Mouse (Mus musculus) B cell, adult 2 months (primary cell): ENCODE measurements around the gene Eif3d.

ENCODE experiments used
- DNase-seq, 2 experiments: peaks; one replicate each; pipeline ENCODE4 v3.0.0; 2022

The Eif3d gene

GRCm38 (mm10) chr15:77952921-77953320 is 17.7 kb downstream of the Eif3d start:
- DNase-seq: no peak

- no peak for DNase-seq
These were observed 21.6 kb downstream of the Eif3d start for GRCm38 (mm10) chr15:77949061-77949460.

DNA sequence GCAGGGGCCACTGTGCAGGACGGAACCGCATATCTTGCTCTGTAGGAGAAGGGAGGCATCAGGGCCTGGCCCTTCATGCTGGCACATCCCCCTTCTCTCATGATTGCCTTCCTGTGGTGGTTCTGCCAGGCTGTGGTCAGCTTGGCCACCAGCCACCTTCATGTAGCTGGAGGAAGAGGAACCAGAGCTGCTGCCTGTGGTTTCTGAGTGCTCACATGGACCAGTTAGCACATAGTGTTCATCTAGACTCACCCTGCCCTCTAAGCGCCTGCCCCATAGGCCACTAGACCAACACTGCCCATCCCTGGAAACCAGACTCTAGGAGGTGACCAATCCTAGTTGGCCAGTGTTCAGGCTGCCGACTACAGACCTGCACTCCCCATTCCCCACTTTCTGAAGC is 24.9 kb downstream of the Eif3d start:
- no peak for DNase-seq

- DNase-seq: no peak
These were observed 29.1 kb downstream of the Eif3d start for GRCm38 (mm10) chr15:77941563-77941962.

DNA sequence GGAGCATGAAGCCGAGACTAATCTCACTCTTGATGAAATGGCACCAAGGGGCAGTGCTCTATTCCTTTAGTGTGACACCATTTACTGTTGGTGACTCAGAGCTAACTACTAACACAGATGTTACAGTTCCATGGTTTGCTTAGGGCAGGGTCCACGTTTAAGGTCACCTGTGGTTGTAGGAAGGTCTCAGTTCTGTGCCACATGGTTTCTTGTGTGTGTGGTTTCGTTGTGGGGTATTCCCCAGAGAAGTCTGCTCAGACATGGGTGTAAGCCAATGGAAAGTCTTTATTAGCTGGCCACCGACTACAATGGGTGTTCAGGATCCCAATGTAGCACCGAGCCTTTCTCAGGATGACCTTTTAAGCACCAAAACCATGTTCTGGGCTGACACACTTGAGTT is 32.1 kb downstream of the Eif3d start:
- DNase-seq: no peak

DNA sequence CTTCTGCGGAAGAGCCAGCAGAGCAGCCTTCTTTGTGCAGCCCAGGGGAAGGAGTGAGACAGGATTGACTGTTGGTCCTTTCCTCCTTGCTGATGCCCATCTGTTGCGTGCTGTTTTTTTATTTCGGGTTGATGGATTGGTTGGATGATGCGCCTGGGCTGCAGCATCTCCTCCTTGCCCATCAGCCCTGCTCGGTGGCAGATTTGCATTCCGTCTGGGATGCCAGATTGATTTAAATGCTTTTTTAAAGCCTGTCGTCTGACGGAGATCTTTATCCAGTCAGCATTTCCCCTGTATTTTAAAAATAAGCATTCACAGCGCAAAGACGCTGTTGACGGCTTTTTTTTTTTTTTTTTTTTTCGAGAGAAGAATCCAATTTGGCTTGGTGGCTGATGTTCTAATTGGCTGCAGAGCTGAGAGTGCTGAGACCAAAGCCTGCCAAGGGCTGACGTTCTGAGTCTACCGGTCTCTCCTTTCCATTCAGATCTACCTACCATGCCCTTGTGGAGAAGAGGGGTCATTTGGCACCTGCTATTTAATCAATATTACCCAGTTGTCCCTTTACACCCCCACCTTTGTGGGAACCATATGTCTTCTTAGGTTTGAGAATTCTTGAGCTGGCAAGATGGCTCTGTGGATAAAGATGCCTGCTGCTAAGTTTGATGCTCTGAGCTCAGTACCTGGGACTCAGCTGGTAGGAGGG is 34.8 kb downstream of the Eif3d start:
- no peak for DNase-seq

GRCm38 (mm10) chr15:77934968-77935367 is 35.6 kb downstream of the Eif3d start:
- DNase-seq: no peak

- DNase-seq: no peak
These were observed 36.3 kb downstream of the Eif3d start for GRCm38 (mm10) chr15:77934326-77934725.

GRCm38 (mm10) chr15:77933770-77934169 is 36.8 kb downstream of the Eif3d start:
- DNase-seq: peak; percentile 92

DNA sequence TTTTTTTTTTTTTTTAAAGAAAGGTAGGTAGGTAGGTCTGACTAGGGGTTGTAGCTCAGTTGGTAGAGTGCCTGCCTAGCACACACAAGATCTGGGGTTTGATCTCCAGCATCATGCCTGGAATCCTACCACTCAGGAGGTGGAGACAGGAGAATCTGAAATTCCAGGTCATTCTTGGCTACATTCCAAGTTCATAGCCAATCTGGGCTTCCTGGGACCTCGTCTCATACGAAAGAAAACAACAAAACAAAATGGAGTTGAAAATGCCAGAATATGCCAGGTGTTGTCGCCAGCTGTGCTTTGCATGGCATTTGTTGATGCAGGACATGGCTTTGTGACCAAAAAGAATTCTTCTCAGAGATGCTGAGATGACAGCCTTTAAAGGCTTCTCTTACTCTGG is 37.4 kb downstream of the Eif3d start:
- DNase-seq: no peak

DNA sequence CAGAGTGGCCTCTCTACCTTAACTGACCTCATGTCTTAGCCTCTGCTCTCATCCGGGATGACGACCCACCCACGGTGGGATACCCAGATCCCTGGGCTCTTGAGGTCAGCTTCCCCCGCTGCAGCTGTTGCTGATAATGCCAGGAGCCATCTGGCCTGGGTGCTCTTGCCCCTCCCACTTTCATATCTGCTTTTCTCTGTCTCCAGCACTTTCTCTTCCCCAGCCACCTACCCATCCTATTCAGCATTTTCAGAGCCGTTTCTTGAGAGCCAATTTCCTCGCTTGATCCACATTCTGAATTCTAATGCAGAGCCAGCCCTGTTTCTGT is 39.0 kb downstream of the Eif3d start:
- peak; percentile 49 to 50 for DNase-seq

GRCm38 (mm10) chr15:77930986-77931688 is 39.5 kb downstream of the Eif3d start:
- no peak for DNase-seq

- DNase-seq: no peak
These were observed 40.8 kb downstream of the Eif3d start for GRCm38 (mm10) chr15:77929804-77930203.

DNA sequence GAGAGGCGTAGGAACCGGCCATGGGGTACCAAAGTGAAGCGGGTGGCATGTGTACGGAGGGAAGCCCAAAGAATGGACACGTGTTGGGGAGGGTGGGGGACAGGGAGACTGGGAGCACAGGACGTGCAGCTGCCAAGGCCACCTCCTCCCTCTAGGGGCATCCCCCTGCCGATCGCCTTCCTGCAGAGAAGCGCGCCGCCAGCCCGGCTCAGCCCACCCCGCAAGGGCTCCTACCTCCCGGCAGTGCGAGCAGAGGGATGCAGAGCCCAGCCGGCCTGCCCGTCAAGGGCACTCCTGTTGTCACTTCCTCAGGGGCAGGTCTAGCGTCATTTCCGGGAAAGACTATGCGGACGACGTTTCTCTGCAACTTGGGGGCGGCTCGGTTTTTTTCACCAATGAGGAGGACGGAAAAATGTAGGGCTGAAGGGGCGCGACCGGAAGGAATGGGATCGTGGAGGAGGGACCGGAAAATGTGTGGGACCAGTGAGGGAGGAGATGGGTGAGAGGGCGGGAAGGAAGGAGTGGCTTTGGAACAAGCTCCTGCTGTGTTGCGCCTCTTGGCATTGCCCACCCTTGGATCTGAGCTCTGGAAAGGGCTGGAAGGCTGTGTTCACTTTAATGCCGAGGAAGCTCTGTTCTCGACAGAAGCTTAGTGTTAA is 41.8 kb downstream of the Eif3d start, which contains the start of gene Txn2:
Gene Txn2, minus strand, starts transcription at position 334 of the 659 bp plus-strand sequence.
- DNase-seq: peak; percentile 91 to 92

DNA sequence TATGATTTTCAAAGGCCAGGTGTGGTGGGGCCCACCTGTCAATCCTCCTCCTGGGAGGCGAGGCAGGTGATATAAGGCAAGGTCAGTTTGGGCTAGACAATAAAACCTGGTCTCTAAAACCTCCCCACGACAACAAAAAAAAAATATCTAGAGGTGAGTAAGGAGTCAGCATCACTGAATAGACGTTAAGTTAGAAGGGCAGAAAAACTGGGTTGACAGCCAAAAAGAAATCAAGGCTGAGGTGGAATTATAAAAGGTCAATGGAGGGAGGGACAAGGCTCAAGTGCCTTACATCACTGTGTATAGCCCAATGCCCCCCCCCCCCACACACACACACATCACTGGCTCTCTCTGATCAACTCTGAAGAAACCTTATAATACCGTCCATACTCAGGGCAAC is 42.5 kb downstream of the Eif3d start:
- DNase-seq: no peak

- no peak for DNase-seq
These were observed 43.7 kb downstream of the Eif3d start for GRCm38 (mm10) chr15:77926921-77927320.

DNA sequence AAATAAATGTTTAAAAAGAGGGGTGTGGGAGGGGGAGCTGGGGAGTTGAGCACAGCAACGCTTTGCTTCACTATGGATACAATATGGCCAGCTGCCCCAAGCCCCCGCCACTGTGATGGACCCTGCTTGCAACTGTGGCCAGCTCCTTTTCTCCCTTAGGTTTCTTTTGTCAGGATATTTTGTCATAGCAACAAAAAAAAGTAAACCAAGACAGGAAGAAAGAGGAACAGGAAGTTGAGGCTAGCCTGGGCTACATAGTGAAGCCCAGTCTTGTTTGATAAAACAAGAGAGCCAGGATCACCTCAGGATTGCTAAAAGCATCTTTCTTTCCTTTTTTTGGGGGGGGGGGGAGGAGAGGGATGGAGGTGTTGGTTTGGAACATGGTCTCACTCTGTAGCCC is 45.4 kb downstream of the Eif3d start:
- DNase-seq: no peak

DNA sequence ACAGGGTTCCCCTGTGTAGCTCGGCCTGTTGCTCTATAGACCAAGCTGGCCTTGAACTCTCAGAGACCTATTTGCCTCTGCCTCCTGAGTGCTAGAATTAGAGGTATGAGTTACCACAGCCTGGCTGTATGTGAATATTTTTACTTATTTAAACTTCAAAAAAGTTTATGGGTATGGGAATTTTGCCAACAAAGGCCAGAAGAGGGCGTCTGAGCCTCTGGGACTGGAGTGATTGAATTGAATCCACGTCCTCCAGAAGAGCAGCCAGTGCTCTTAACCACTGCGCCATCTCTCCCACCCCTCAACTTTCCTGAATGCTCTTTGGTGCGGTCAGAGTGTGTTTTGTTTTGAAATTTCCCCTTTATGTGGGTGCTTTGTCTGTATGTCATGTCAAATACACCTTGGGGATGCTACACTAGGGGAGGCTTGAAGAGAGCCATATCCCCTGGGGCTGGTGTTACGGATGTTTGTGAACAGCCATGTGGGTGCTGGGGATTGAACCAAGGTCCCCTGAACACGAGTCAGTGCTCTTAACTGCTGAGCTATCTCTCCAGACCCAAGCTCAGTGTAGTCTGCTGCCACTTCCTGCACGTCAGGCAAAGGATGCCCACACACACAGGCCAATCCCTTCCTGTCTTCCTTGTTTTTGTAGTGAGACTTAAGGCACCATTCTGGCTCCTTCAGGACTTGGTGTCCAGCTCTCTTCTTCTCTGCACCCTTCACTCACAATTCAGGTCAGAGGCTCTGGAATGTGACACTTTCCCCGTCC is 47.2 kb downstream of the Eif3d start:
- DNase-seq: no peak

DNA sequence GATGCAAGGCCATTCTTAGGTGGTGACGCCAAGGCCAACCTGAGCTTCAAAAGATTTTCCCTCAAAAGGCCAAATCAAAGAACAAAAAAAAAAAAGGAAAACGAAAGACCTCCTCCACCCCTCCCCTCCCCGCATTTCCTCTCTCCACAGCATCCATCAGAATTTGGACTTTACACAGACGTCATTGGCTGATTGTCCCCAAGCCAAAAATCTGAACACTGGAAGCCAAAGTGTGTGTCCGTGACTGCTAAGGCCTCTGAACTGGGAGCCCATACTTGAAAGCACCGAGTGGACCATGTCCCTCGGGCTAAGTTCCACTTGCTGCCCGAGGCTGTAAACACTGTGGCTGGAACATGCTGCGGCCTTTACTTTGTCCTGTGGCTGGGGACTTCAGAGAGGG is 47.9 kb downstream of the Eif3d start:
- no peak for DNase-seq

GRCm38 (mm10) chr15:77921636-77922035 is 49.0 kb downstream of the Eif3d start:
- no peak for DNase-seq

DNA sequence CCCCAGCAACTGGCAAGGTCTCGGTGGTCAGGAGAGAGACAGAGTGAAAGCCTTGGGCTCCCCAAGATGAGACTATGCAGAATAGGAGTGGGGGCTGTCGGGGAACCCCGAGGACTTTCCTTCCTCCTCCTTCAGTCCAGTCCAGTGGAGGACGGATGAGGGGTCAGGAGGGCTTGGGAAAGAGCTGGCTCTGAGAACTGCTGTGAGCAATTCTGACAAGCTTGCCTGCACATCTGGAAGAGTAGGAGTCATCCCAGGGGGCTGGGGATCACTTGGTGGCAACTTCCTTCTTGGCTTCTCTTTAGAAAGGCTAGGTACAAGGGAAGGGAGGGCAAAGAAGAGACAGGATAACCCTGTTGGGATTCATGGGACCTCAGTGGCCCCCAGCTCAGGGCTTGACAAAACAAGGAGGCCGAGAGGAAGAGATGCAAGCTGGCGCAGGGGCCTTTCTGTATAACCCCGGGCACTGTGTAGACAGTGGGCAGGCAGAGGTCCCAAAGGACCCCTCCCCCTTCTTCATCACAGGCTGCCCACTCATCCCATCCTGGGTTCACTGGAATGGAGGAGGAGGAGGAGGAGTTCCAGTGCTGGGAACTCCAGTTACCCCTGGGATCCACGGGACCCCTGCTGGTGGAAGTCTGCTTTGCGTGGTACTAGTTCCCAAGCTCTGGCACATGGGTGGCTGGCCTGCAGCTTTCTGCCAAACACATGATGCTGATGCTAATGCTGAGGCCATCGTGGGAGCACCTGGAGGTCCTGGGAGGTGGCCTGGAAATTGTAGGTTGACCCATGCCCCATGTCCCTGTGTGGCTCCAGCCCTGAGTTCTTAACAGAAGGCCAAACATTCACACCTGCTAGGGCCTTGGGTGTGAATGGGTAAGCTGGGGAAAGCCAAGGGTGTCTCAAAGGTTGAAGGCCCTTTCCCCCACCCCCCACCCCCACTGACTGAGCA is 49.8 kb downstream of the Eif3d start:
- DNase-seq: peak; percentile 25 to 29

- no peak for DNase-seq
These were observed 51.2 kb downstream of the Eif3d start for GRCm38 (mm10) chr15:77919441-77919840.
